Mouse (Mus musculus) small intestine, adult 2 months (tissue): ENCODE data around the gene Gapdhs. TPM values are rescaled to one million over a fixed set of nuclear protein-coding genes. Genes with fewer than 3 reads are reported as not detected.

Source experiments
- H3K27ac ChIP-seq: fragments of 200-500 bp; 2 replicates; pipeline ENCODE4 v1.5.1; 2012; ENCODE audit warnings: low read depth, low read length, control low read depth, inconsistent platforms; ENCODE audit not compliant: insufficient read depth
- H3K27me3 ChIP-seq: fragments of 200-500 bp; 2 replicates; pipeline ENCODE4 v1.6.1; 2012; ENCODE audit warnings: mild to moderate bottlenecking, moderate library complexity, low read length, inconsistent platforms; ENCODE audit not compliant: control insufficient read depth, insufficient read depth
- H3K36me3 ChIP-seq: fragments of 200-500 bp; 2 replicates; pipeline ENCODE4 v1.6.1; 2012; ENCODE audit warnings: mild to moderate bottlenecking, low read length, control low read depth, inconsistent platforms; ENCODE audit not compliant: control insufficient read depth, insufficient read depth
- H3K4me1 ChIP-seq: fragments of 200-500 bp; 2 replicates; pipeline ENCODE4 v1.6.1; 2012; ENCODE audit warnings: low read length, inconsistent platforms, mixed read lengths; ENCODE audit not compliant: control insufficient read depth, insufficient read depth, insufficient read length
- H3K4me3 ChIP-seq: fragments of 200-500 bp; 2 replicates; pipeline ENCODE4 v1.5.1; 2012; ENCODE audit warnings: low read depth, mild to moderate bottlenecking, control low read depth, inconsistent platforms, low read length, moderate library complexity
- CTCF ChIP-seq: fragments of 200-500 bp; IDR thresholded peaks from 2 replicates; pipeline ENCODE4 v1.5.1; 2012; ENCODE audit warnings: low read depth, mild to moderate bottlenecking, control low read depth, inconsistent platforms, low read length, moderate library complexity, mixed read lengths; ENCODE audit not compliant: insufficient replicate concordance, insufficient read length; ENCODE audit errors: extremely low read depth
- POLR2A ChIP-seq: fragments of 200-500 bp; IDR thresholded peaks from 2 replicates; pipeline ENCODE4 v1.6.1; 2012; ENCODE audit warnings: low read depth, mild to moderate bottlenecking, control low read depth, inconsistent platforms, low read length, moderate library complexity
- WGBS: fragments of 180-500 bp; shearing (Covaris S2); methylation state at CpG from one replicate; pipeline ENCODE4 v1.1.7; 2018; 5-methylcytosine and 5-hydroxymethylcytosine counted together
- polyA plus RNA-seq: library from polyadenylated mRNA; depleted of rRNA; stranded (reverse); fragments of >200 nt; gene quantifications from 2 replicates; pipeline ENCODE4 v1.2.3, GENCODE M21; 2012

The Gapdhs gene
- polyA plus RNA-seq, 1 experiment, result not detected

GRCm38 (mm10) chr7:30723274-30723953 is 20.1 kb downstream of the Gapdhs start:
- 57% methylated on average over 6 of the region's 6 CpGs for WGBS
- TF ChIP-seq CTCF (no peak), POLR2A (no peak)
- Histone ChIP-seq H3K36me3 (no peaks in the 10 kb centered on the region; the same call in 1 of the 2 replicates), H3K27ac (no peak overlapping the region), H3K27me3 (no peaks in the 10 kb centered on the region), H3K4me1 (peaks cover 12% of the 10 kb centered on the region), H3K4me3 (no peak overlapping the region)

DNA sequence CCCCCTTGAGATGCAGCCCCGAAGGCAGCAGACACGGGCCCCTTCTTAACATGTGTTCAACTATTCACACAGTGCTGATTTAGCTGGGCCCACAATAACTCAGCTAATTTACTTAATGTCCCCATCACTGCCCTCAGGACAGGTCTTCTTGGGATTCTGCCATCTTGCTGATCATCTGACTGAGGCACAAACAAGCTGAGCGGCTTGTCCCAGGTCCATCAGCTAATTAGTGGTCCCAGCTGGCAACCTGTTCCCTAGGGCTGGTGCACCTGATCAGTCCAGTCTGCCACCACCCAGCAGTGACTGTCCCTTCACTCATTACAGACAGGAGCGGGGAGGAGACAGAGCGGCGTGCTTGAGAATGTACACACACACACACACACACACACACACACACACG is 22.2 kb downstream of the Gapdhs start:
- WGBS, result 91% methylated on average over 7 of the region's 7 CpGs
- Histone ChIP-seq H3K27me3 (no peaks in the 10 kb centered on the region), H3K4me1 (peaks cover 18% of the 10 kb centered on the region), H3K4me3 (no peak overlapping the region), H3K27ac (no peak overlapping the region), H3K36me3 (no peaks in the 10 kb centered on the region)
- no peak for TF ChIP-seq POLR2A
- TF ChIP-seq CTCF, result no peak

DNA sequence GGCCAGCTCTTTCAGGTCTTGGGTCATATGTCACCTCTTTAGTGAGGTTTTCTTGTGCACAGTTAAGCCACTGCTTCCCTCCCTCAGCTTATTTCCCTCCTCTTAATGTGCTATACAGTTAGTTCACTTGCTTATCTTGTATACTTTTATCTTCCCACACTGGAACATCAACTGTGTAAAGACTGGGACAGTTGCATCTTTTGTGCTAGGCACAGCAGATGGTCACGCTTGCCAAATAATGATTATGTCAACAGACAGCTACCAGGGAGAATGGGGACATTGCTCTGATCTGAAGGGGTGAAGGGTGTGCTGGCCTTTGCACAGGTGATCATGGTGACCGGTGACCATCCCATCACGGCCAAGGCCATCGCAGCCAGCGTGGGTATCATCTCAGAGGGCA is 23.8 kb downstream of the Gapdhs start:
- WGBS, result 92% methylated on average over 5 of the region's 5 CpGs

GRCm38 (mm10) chr7:30717716-30718046 is 25.8 kb downstream of the Gapdhs start:
- 16% methylated on average over 14 of the region's 14 CpGs for WGBS
- TF ChIP-seq CTCF (no peak), POLR2A (no peak)
- H3K27me3 ChIP-seq, result no peaks in the 10 kb centered on the region
- H3K36me3 ChIP-seq, result no peaks in the 10 kb centered on the region
- H3K27ac ChIP-seq, result no peak overlapping the region
- H3K4me3 ChIP-seq, result peak overlapping the region; percentile 56
- H3K4me1 ChIP-seq, result peaks cover 10% of the 10 kb centered on the region

More for the DNA sequence above, 23.8 kb downstream of the Gapdhs start:
- Histone ChIP-seq H3K4me1 (peaks cover 12% of the 10 kb centered on the region), H3K4me3 (no peak overlapping the region), H3K27ac (no peak overlapping the region), H3K27me3 (no peaks in the 10 kb centered on the region), H3K36me3 (no peaks in the 10 kb centered on the region)
- TF ChIP-seq CTCF (no peak), POLR2A (no peak)

DNA sequence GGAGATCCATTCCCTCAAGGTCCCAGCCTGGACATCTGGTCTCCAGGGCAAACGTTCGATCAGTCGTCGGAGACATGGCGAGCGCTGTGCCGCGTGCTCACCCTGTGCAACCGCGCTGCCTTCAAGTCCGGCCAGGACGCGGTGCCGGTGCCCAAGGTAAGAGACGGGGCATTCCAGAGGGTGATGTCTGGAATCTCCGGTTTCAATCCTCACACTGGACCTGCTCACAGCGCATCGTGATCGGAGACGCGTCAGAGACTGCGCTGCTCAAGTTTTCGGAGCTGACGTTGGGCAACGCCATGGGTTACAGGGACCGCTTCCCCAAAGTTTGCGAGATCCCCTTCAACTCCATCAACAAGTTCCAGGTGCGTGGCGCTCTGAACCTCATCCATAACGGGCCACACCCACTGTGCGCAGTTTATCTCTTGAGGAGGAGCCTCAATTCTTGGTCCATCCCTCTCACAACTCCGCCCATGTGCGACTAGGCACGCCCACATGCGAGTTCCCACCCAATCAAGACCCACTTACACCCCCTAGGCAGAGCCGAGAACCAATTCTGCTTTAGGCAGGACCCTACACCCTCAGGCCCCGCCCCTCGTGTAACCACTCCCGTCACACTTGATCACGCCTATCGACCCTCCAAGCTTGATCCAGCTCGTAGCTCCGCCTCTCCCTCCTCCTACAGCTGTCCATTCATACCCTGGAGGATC is 26.3 kb downstream of the Gapdhs start:
- peak overlapping the region; percentile 56 for H3K4me3 ChIP-seq
- no peaks in the 10 kb centered on the region for H3K27me3 ChIP-seq
- no peaks in the 10 kb centered on the region for H3K36me3 ChIP-seq
- H3K27ac ChIP-seq, result no peak overlapping the region
- no peak for TF ChIP-seq POLR2A
- no peak for TF ChIP-seq CTCF
- H3K4me1 ChIP-seq, result peaks cover 10% of the 10 kb centered on the region
- 3% methylated on average over 43 of the region's 43 CpGs for WGBS

DNA sequence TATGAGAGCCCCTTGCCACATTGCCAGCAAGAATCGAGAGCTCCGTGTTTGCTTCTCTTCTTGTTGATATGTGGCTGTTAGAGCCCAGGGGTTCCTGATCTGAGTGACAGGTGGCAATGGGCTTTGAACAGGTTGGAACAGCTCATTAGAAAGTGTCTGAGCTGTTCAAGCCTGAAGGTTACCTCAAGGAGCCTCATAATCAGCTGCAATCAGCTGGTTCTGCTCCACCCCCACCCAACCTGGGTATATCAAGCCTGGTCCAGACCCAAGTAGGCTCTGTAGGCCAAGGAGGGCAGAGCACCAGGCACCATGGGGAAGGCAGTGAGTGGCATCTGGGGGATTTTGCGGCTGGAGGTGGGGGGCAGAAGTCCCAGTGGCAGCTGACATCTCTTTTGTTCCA is 31.5 kb downstream of the Gapdhs start, which contains the start of gene Atp4a:
Gene Atp4a, plus strand, starts transcription at position 268 of the 400 bp plus-strand sequence.
- Histone ChIP-seq H3K36me3 (no peaks in the 10 kb centered on the region), H3K4me3 (no peak within 1 kb of the TSS), H3K27me3 (no peaks in the 10 kb centered on the region), H3K27ac (no peak within 1 kb of the TSS), H3K4me1 (peaks cover 13% of the 10 kb centered on the region)
- 89% methylated on average over 3 of the region's 3 CpGs for WGBS
- TF ChIP-seq POLR2A (no peak), CTCF (no peak)

DNA sequence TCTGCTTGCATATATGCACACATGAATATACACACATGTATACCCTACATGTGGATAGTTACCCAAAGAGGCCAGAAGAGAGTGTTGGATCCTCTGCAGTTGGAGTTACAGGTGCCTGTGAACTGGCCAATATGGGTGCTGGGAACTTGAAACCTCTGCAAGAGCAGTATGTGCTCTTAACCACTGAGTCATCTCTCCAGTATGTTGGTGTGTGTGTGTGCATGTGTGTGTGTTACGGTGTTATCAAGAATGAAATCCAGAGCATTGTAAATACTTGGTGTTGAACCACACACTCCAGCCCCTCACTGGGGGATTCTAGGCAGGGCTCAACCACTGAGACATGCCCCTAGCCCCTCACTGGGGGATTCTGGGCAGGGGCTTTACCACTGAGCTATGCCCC is 36.0 kb downstream of the Gapdhs start:
- H3K27ac ChIP-seq, result no peak overlapping the region
- no peaks in the 10 kb centered on the region for H3K27me3 ChIP-seq
- no peak overlapping the region for H3K4me3 ChIP-seq
- H3K4me1 ChIP-seq, result peaks cover 27% of the 10 kb centered on the region; the same call in 1 of the 2 replicates
- 70% methylated on average over 1 of the region's 1 CpGs for WGBS
- H3K36me3 ChIP-seq, result no peaks in the 10 kb centered on the region
- TF ChIP-seq CTCF (no peak), POLR2A (no peak)
